In genomic region chr11:8443539-8444292, GRCm38 (mm10) we compare ENCODE assay signal across 8 mouse cellular contexts.
DNase-seq lines count a peak whose midpoint lies in the region; ATAC-seq lines count a peak whose summit lies in the region.

No protein-coding gene starts in this region.

- no peaks in the 10 kb centered on the region for H3K9me3 ChIP-seq in heart, embryonic 11.5 days (replicated peaks; ENCODE audit: control insufficient read depth, low read length)
- no peaks in the 10 kb centered on the region for H3K9me3 ChIP-seq in limb, embryonic 15.5 days
- no peaks in the 10 kb centered on the region for H3K9me3 ChIP-seq in midbrain, embryonic 15.5 days

- peak overlapping the region; percentile 11; the same call in 1 of the 2 replicates for H3K27ac ChIP-seq in heart, embryonic 11.5 days (ENCODE audit: low read depth, low read length)
- H3K27ac ChIP-seq in limb, embryonic 15.5 days: peak overlapping the region; percentile 57
- H3K27ac ChIP-seq in midbrain, embryonic 15.5 days: no peak overlapping the region

- ATAC-seq in heart, embryonic 11.5 days (replicated peaks; ENCODE audit: insufficient number of reproducible peaks, low FRiP score, low TSS enrichment): no peak; the same call in 1 of the 2 replicates
- ATAC-seq in limb, embryonic 15.5 days (ENCODE audit: insufficient number of reproducible peaks, low FRiP score, low TSS enrichment, low read depth): no peak
- no peak for ATAC-seq in inflammation-experienced regulatory T-cells, adult 6 months
- no peak for ATAC-seq in midbrain, embryonic 15.5 days (replicated peaks)
- ATAC-seq in monocyte, adult 5-6 weeks (replicated peaks; ENCODE audit: insufficient number of reproducible peaks, low FRiP score, low TSS enrichment, poor library complexity, severe bottlenecking): no peak; the same call in 1 of the 2 replicates

- H3K4me1 ChIP-seq in heart, embryonic 11.5 days (ENCODE audit: control insufficient read depth, insufficient read depth, low read length): peaks cover 17% of the 10 kb centered on the region
- peaks cover 37% of the 10 kb centered on the region for H3K4me1 ChIP-seq in limb, embryonic 15.5 days
- H3K4me1 ChIP-seq in midbrain, embryonic 15.5 days: peaks cover 10% of the 10 kb centered on the region

- no peak overlapping the region for H3K9ac ChIP-seq in heart, embryonic 11.5 days (ENCODE audit: low read depth, low read length)
- no peak overlapping the region for H3K9ac ChIP-seq in limb, embryonic 15.5 days
- no peak overlapping the region for H3K9ac ChIP-seq in midbrain, embryonic 15.5 days

- no peaks in the 10 kb centered on the region; the same call in 1 of the 2 replicates for H3K36me3 ChIP-seq in heart, embryonic 11.5 days (ENCODE audit: control insufficient read depth, insufficient read depth, low read length)
- H3K36me3 ChIP-seq in limb, embryonic 15.5 days: peaks cover 59% of the 10 kb centered on the region
- H3K36me3 ChIP-seq in midbrain, embryonic 15.5 days (replicated peaks): no peaks in the 10 kb centered on the region

- H3K4me3 ChIP-seq in heart, embryonic 11.5 days (ENCODE audit: low read depth, low read length): no peak overlapping the region
- H3K4me3 ChIP-seq in limb, embryonic 15.5 days: no peak overlapping the region
- H3K4me3 ChIP-seq in midbrain, embryonic 15.5 days: no peak overlapping the region

- DNase-seq in gastrocnemius, postnatal 25 days: peak; percentile 60
- no peak for DNase-seq in gastrocnemius, postnatal 10 days
- peak; percentile 74 for DNase-seq in NIH3T3 (ENCODE audit: low read depth)

- H3K4me2 ChIP-seq in heart, embryonic 11.5 days: no peak overlapping the region
- H3K4me2 ChIP-seq in limb, embryonic 15.5 days: no peak overlapping the region
- H3K4me2 ChIP-seq in midbrain, embryonic 15.5 days: no peak overlapping the region

- WGBS in heart, embryonic 11.5 days (ENCODE audit: insufficient replicate concordance): 57% methylated on average over 11 of the region's 11 CpGs
- 72% methylated on average over 11 of the region's 11 CpGs for WGBS in limb, embryonic 15.5 days
- WGBS in midbrain, embryonic 15.5 days: 85% methylated on average over 11 of the region's 11 CpGs

- no peaks in the 10 kb centered on the region for H3K27me3 ChIP-seq in heart, embryonic 11.5 days (ENCODE audit: control insufficient read depth, insufficient read depth, low read length)
- H3K27me3 ChIP-seq in limb, embryonic 15.5 days: no peaks in the 10 kb centered on the region
- no peaks in the 10 kb centered on the region for H3K27me3 ChIP-seq in midbrain, embryonic 15.5 days (replicated peaks)
